Mouse (Mus musculus) stomach, embryonic 15.5 days (tissue): ENCODE measurements around the gene Glt8d1. TPM values are rescaled to one million over a fixed set of nuclear protein-coding genes. Genes with fewer than 3 reads are reported as not detected.

Source experiments
- ATAC-seq: fragments of 200-750 bp; cut with Nextera tagmentation; 2 replicates; pipeline ENCODE4 v1.8.0; 2017; ENCODE audit warnings: low read depth, moderate number of reproducible peaks, moderate TSS enrichment; ENCODE audit not compliant: insufficient read depth, low FRiP score
- H3K27ac ChIP-seq: fragments of 300-500 bp; sonication (generic); 2 replicates; pipeline ENCODE4 v1.5.1; 2015; ENCODE audit warnings: mild to moderate bottlenecking, inconsistent platforms
- H3K27me3 ChIP-seq: fragments of 300-500 bp; sonication (generic); replicated peaks from 2 replicates; pipeline ENCODE4 v1.6.1; 2015; ENCODE audit warnings: inconsistent platforms
- H3K36me3 ChIP-seq: fragments of 300-500 bp; sonication (generic); 2 replicates; pipeline ENCODE4 v1.6.1; 2015; ENCODE audit warnings: inconsistent platforms
- H3K4me1 ChIP-seq: fragments of 300-500 bp; sonication (generic); 2 replicates; pipeline ENCODE4 v1.6.1; 2015; ENCODE audit warnings: inconsistent platforms
- H3K4me2 ChIP-seq: fragments of 300-500 bp; sonication (generic); 2 replicates; pipeline ENCODE4 v1.6.1; 2015; ENCODE audit warnings: mild to moderate bottlenecking, inconsistent platforms
- H3K4me3 ChIP-seq: fragments of 300-500 bp; sonication (generic); replicated peaks from 2 replicates; pipeline ENCODE4 v1.5.1; 2015; ENCODE audit warnings: inconsistent platforms
- H3K9ac ChIP-seq: fragments of 300-500 bp; sonication (generic); 2 replicates; pipeline ENCODE4 v1.6.1; 2015; ENCODE audit warnings: inconsistent platforms
- H3K9me3 ChIP-seq: fragments of 300-500 bp; sonication (generic); 2 replicates; pipeline ENCODE4 v1.6.1; 2016; ENCODE audit warnings: inconsistent platforms
- WGBS: fragments of 180-500 bp; shearing (Covaris S2); methylation state at CpG from one replicate; pipeline ENCODE4 v1.1.7; 2015; 5-methylcytosine and 5-hydroxymethylcytosine counted together
- polyA plus RNA-seq: library from polyadenylated mRNA; unstranded; fragments of >200 nt; fragmentation: Nextera tagmentation; extraction: Ambion mirVana; gene quantifications from 2 replicates; pipeline ENCODE4 v1.2.1, GENCODE M21; 2015

Gene Glt8d1
- polyA plus RNA-seq, 1 experiment from 2014 or later = 54.8 TPM

DNA sequence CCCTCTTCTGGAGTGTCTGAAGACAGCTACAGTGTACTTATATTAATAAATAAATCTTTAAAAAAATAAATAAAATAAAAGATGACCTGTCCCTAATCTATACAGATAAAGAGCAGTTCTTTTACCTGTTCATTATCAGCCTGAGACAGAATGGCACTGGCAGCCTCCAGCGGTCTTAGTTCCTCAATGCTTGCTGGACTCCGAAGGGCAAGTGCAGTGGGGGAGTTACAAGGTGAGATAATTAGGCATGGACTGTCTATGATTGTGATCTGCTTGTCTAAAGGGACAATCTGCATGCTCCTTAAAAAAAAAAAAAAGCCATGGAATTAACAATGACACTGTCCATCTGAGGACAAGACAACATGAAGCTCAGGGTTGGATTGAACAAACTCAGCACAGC is 12.7 kb downstream of the Glt8d1 start:
- whole genome bisulfite sequencing = 95% methylated on average over 2 of the region's 2 CpGs
- ATAC-seq = no peak

DNA sequence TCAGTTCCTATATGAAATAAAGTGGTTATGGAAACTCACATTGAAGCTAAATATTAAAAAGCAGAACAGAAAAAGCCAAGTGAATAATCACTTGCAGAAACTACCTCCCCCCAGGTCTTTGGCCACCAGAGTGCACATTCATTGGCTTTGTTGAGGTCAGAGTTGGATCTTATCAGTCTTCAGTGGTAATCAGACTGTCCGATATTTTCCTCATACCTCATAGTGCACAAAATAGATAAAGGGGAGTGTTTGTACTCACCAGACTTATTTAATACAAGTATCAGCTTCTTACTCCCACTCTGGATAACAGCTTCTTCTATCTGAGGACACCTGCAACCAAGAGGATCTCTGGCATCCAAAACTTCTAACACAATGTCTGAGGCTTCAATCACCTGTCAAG is 14.9 kb downstream of the Glt8d1 start:
- 77% methylated on average over 1 of the region's 1 CpGs for WGBS
- H3K4me3 ChIP-seq = no peak overlapping the region
- H3K4me1 ChIP-seq = peaks cover 13% of the 10 kb centered on the region
- ATAC-seq = no peak
- H3K9me3 ChIP-seq = no peaks in the 10 kb centered on the region
- H3K4me2 ChIP-seq = no peak overlapping the region
- no peak overlapping the region for H3K27ac ChIP-seq
- H3K27me3 ChIP-seq = no peaks in the 10 kb centered on the region
- H3K36me3 ChIP-seq = peaks cover 54% of the 10 kb centered on the region
- H3K9ac ChIP-seq = no peak overlapping the region

More for the DNA sequence above, 12.7 kb downstream of the Glt8d1 start:
- H3K9ac ChIP-seq = no peak overlapping the region
- H3K27me3 ChIP-seq = no peaks in the 10 kb centered on the region
- no peak overlapping the region for H3K27ac ChIP-seq
- H3K4me1 ChIP-seq = peaks cover 8% of the 10 kb centered on the region; the same call in 1 of the 2 replicates
- peaks cover 57% of the 10 kb centered on the region for H3K36me3 ChIP-seq
- H3K4me3 ChIP-seq = no peak overlapping the region
- H3K4me2 ChIP-seq = no peak overlapping the region
- no peaks in the 10 kb centered on the region for H3K9me3 ChIP-seq

DNA sequence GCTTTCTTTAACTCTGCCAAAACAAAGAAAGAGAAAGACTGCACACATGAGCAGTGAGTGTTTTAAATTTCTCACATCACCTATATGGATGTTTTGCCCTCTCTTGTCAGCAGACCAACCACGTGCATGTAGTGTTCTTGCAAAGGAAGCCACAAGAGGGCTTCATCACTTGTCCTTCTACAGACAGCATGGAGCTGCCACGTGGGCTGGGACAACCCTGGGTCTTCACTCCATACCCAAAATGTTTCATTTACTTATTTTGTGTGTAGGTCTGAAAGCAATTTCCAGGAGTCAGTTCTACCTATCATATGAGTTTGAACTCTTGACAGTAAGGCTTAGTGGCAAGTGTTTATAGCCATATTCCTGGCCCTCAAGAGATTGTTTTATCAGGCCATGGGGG is 16.7 kb downstream of the Glt8d1 start:
- H3K4me2 ChIP-seq = peak overlapping the region; percentile 73
- H3K27me3 ChIP-seq = no peaks in the 10 kb centered on the region
- peaks cover 40% of the 10 kb centered on the region for H3K36me3 ChIP-seq
- H3K9ac ChIP-seq = peak overlapping the region; percentile 42; the same call in 1 of the 2 replicates
- no peak for ATAC-seq
- H3K4me1 ChIP-seq = peaks cover 16% of the 10 kb centered on the region
- WGBS = 1% methylated on average over 2 of the region's 2 CpGs
- no peaks in the 10 kb centered on the region for H3K9me3 ChIP-seq
- H3K27ac ChIP-seq = no peak overlapping the region; the same call in 1 of the 2 replicates
- H3K4me3 ChIP-seq = peak overlapping the region; percentile 86

DNA sequence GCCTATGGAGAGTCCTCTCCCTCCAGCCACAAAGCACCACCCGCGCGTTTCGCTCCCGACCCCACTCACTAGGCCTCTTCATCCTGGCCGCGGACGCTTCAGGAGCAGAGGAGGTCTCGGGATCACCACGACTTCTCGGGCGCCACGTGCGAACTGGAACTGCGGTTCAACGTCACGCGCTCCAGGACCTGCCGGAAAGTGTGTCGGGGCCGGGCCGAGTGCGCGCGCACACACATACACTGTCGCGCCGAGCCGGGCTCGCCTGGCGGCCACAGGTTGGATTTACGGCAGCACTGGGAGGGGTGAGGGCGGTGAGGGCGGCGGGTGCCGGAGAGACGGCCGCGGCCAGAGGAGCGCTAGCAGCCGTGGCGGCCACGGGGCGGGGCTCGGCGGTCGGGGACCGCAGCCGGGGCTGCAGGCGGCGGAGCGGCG is 17.7 kb downstream of the Glt8d1 start, which contains the start of the genes Pbrm1 and Gnl3:
Gene Pbrm1, plus strand, starts transcription at position 279 of the 432 bp plus-strand sequence.
Gene Gnl3, minus strand, starts transcription at position 293 of the 432 bp plus-strand sequence.
- peak within 1 kb of the TSS; percentile 94 for H3K9ac ChIP-seq
- peak within 1 kb of the TSS; percentile 98 for H3K27ac ChIP-seq
- under 1% methylated on average over 35 of the region's 53 CpGs for WGBS
- no peaks in the 10 kb centered on the region for H3K9me3 ChIP-seq
- H3K4me3 ChIP-seq = peak within 1 kb of the TSS; percentile 86
- peak; percentile 90 for ATAC-seq
- peaks cover 29% of the 10 kb centered on the region for H3K36me3 ChIP-seq
- no peaks in the 10 kb centered on the region for H3K27me3 ChIP-seq
- peak within 1 kb of the TSS; percentile 73 for H3K4me2 ChIP-seq
- peaks cover 16% of the 10 kb centered on the region for H3K4me1 ChIP-seq

DNA sequence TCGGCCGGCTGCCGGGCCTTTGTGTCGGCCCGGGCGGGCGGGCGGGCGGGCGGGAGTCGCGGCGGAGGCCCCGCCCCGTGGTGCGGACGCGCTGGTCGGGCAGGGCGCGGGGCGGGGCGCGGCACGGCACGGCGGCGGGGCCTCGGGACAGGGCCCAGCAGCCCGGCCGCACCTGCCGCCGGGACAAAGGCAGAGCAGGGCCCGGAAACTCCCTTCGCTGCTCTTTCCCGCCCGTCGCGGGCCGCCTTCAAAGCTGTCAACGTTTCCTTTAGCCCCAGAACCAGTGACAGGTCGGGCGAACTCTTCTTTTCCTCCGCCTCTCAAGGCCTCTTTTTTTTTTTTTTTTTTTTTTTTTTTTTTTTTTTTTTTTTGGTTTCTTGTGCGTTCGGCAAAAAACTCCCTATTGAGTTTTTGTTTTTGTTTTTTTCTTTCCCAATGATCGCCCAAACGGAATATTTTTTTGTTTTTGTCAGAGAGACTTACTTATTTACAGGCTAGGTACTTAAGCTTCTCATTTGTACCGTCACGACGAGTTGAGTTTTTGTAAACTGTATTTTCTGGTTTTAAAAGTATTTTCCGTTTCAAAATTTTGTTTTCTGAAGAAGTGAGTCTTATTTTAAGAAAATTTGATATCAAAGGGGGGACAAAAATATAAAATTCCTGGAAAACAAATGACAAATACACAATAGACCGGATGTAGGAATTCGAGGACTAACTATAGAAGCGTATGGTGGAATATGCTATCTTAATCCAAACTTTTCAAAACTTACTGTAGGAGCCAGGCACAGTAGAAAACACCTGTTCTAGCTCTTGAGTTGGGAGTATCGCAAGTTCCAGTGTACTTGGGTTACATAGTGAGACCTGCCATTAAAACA is 18.4 kb downstream of the Glt8d1 start:
- peak overlapping the region; percentile 98 for H3K27ac ChIP-seq
- peaks cover 16% of the 10 kb centered on the region for H3K4me1 ChIP-seq
- peak overlapping the region; percentile 52 for H3K4me2 ChIP-seq
- H3K9ac ChIP-seq = peak overlapping the region; percentile 94
- H3K36me3 ChIP-seq = peaks cover 24% of the 10 kb centered on the region
- 1% methylated on average over 40 of the region's 56 CpGs for WGBS
- ATAC-seq = peak; percentile 96
- H3K27me3 ChIP-seq = no peaks in the 10 kb centered on the region
- H3K4me3 ChIP-seq = peak overlapping the region; percentile 86
- H3K9me3 ChIP-seq = no peaks in the 10 kb centered on the region

DNA sequence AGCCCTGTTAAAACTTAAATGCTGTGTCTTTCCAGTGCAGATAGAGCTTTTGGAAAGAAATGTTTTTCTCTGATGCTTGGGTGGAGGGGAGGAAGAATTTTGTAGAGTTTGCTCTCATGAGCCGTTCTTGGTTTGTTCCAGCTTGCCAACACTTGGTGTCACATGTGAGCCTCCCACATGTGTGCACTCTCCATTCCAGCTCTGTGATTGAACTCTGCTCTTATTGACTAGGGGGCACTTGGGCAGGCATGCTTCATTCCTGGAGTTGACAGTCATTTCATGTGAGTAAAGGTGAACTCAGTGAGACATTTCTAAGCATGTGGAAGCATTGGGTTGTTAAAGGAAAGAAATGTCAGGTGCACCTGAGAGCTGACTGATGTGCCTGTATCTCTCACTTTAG is 21.4 kb downstream of the Glt8d1 start:
- WGBS = 38% methylated on average over 1 of the region's 1 CpGs
- Histone ChIP-seq H3K9ac (no peak overlapping the region), H3K27me3 (no peaks in the 10 kb centered on the region), H3K27ac (no peak overlapping the region), H3K36me3 (peaks cover 23% of the 10 kb centered on the region), H3K4me3 (no peak overlapping the region), H3K9me3 (no peaks in the 10 kb centered on the region), H3K4me1 (peaks cover 13% of the 10 kb centered on the region), H3K4me2 (no peak overlapping the region)
- ATAC-seq = no peak

DNA sequence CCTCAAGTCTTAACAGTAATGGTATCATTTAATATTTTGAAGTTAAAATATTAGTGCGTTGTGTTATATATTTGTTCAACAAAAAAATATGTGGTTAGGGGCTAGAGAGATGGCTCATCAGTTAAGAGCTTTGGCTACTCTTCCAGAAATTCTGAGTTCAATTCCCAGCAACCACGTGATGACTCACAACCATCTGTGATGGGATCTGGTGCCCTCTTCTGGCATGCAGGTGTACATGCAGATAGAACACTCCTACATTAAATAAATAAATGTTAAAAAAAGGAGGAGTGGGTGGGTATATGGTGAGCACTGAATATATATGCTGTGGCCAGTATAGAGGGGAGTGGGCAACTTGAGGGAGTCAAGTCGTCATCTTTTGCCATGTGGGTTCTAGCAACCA is 24.6 kb downstream of the Glt8d1 start:
- 75% methylated on average over 3 of the region's 3 CpGs for WGBS
- no peak overlapping the region for H3K9ac ChIP-seq
- H3K4me3 ChIP-seq = no peak overlapping the region
- no peaks in the 10 kb centered on the region for H3K27me3 ChIP-seq
- H3K9me3 ChIP-seq = no peaks in the 10 kb centered on the region
- H3K4me2 ChIP-seq = no peak overlapping the region
- peaks cover 28% of the 10 kb centered on the region for H3K36me3 ChIP-seq
- H3K4me1 ChIP-seq = 0 out of 2 replicates have a peak, but pooled peaks cover 3% of the 10 kb centered on the region
- H3K27ac ChIP-seq = no peak overlapping the region
- ATAC-seq = no peak

DNA sequence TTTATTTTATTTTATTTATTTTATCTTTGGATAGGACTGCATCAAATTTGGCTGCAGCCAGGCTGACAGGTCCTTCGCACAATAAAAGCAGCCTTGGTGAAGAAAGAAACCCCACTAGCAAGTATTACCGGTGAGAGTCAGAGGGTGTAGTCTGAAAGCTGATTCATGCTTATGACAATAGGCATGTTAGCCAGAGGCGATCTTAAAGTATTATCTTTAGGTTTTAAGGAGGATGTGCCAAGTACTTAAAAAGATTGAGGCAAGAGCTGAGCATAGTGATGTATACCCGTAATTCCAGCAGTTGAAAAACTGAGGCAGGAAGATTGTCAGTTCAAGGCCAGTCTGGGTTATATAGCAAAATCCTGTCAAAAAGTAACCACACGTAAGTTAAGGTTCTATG is 44.1 kb downstream of the Glt8d1 start:
- Histone ChIP-seq H3K4me2 (no peak overlapping the region), H3K9me3 (no peaks in the 10 kb centered on the region), H3K36me3 (peaks cover 25% of the 10 kb centered on the region), H3K27ac (no peak overlapping the region), H3K27me3 (no peaks in the 10 kb centered on the region), H3K4me1 (no peaks in the 10 kb centered on the region), H3K9ac (no peak overlapping the region), H3K4me3 (no peak overlapping the region)
- no peak for ATAC-seq
- 89% methylated on average over 5 of the region's 5 CpGs for WGBS

DNA sequence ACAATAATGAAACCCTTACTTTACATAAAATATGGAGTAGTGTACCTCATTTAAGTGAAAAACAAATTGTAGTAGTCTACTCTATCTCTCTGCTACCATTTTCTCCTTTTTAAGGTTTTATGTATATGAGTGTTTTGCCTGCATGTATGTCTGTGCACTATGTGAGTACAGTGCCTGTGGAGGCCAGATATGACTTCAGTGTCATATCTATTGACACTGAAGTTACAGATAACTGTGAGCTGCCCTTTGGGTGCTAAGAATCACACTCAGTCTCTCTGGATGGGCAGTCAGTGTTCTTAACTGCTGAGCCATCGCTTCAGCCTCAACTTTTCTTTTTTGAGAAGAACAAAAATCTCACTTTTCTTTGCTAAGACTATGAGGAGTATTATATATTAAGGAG is 44.6 kb downstream of the Glt8d1 start:
- H3K36me3 ChIP-seq = peaks cover 30% of the 10 kb centered on the region
- no peak overlapping the region for H3K4me3 ChIP-seq
- no peak overlapping the region for H3K4me2 ChIP-seq
- H3K27ac ChIP-seq = no peak overlapping the region
- no peaks in the 10 kb centered on the region for H3K27me3 ChIP-seq
- ATAC-seq = peak; percentile 88; the same call in 1 of the 2 replicates
- no peaks in the 10 kb centered on the region for H3K9me3 ChIP-seq
- 94% methylated on average over 1 of the region's 1 CpGs for WGBS
- no peak overlapping the region for H3K9ac ChIP-seq
- no peaks in the 10 kb centered on the region for H3K4me1 ChIP-seq

Other genes starting within 250 kb of the Glt8d1 start
- gene Tmem110, start 175.8 kb upstream of the Glt8d1 start, polyA plus RNA-seq = 24.3 and 26.3 TPM in 2 replicates
- gene Mustn1, start 122.2 kb upstream of the Glt8d1 start, polyA plus RNA-seq = 6.0 and 6.6 TPM in 2 replicates
- gene Itih4, start 114.9 kb upstream of the Glt8d1 start, polyA plus RNA-seq = 3.2 and 7.8 TPM in 2 replicates
- gene Itih3, start 77.6 kb upstream of the Glt8d1 start, polyA plus RNA-seq = 5.3 and 15.0 TPM in 2 replicates
- 1.2 and 2.7 TPM in 2 replicates for gene Itih1, start 58.1 kb upstream of the Glt8d1 start, polyA plus RNA-seq
- 10.7 and 10.8 TPM in 2 replicates for gene Nek4, start 50.0 kb upstream of the Glt8d1 start, polyA plus RNA-seq
- 442 and 483 TPM in 2 replicates for gene Spcs1, start 272 bp downstream of the Glt8d1 start, polyA plus RNA-seq
- 109 and 118 TPM in 2 replicates for gene Pbrm1, start 17.7 kb downstream of the Glt8d1 start, polyA plus RNA-seq
- 113 and 119 TPM in 2 replicates for gene Gnl3, start 17.8 kb downstream of the Glt8d1 start, polyA plus RNA-seq
- 70.9 and 77.2 TPM in 2 replicates for gene Smim4, start 127.6 kb downstream of the Glt8d1 start, polyA plus RNA-seq
- gene Nt5dc2, start 129.7 kb downstream of the Glt8d1 start, polyA plus RNA-seq = 367 and 372 TPM in 2 replicates
- 35.0 and 38.5 TPM in 2 replicates for gene Stab1, start 167.2 kb downstream of the Glt8d1 start, polyA plus RNA-seq
- gene Tnnc1, start 206.9 kb downstream of the Glt8d1 start, polyA plus RNA-seq = 7.1 and 9.8 TPM in 2 replicates
- gene Nisch, start 215.5 kb downstream of the Glt8d1 start, polyA plus RNA-seq = 319 and 363 TPM in 2 replicates
- gene Sema3g, start 216.5 kb downstream of the Glt8d1 start, polyA plus RNA-seq = 0.73 and 1.0 TPM in 2 replicates
- gene Phf7, start 249.9 kb downstream of the Glt8d1 start, polyA plus RNA-seq = 11.2 and 11.8 TPM in 2 replicates